Mouse (Mus musculus): ENCODE measurements around the gene Palm2. TPM values are rescaled to one million over a fixed set of nuclear protein-coding genes. Genes with fewer than 3 reads are reported as not detected.
"Not testable (repeated sequence)": the region's sequence is repeated elsewhere in the genome, so short reads cannot be mapped to it uniquely, and the experiment has no call there.

Palm2 gene
- polyA plus RNA-seq (2015; fragmentation: Nextera tagmentation; extraction: Ambion mirVana) = 1.5 and 1.7 TPM in 2 replicates

DNA sequence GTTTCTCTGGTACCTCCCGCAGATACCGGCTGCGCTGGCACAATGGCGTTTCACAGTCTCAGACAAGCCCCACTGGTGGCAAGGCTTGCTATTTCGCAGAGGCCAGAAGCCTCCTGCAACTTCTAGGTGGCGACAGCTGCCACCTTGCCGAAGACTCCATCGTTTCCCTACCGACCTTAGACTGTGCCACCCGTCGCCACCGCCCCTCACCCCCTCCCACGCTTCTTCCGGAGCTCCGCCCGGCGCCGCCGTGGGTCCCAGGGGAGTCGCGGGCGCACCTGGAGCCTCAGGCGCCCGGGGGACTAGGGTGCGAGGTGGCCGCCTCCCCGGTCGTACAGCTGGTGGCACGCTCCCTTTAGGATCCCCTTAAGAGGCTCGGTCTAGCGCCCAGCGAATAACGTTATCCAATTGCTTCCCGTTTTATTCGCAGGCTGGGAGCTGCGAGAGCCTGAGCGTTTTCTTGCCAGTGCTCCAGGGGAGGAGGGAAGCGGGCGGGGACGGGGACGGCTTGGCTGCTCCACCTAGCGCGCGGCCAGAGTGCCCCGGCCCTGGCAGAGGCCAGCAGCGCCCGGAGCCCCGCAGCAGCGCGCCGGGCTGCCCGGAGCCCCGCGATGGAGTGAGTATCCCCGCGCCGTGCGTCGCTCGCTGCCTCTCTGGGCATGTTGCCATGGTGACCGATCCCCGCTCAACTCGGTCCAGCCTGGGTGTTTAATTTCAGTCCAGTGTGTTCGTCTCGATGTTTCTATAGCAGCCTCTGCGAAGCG lies at the start of gene Palm2:
Palm2 (plus strand) TSS at position 307 of the 764 bp plus-strand sequence.
- ATAC-seq (ENCODE audit: low FRiP score, low TSS enrichment) (peak; percentile 57), DNase-seq (ENCODE audit: low spot score) (peak; percentile 62)
- Histone ChIP-seq H3K9ac (ENCODE audit: low read length) (peak within 1 kb of the TSS; percentile 50), H3K4me2 (replicated peaks; ENCODE audit: low read depth) (peak within 1 kb of the TSS; percentile 98), H3K9me3 (ENCODE audit: control insufficient read depth, low read length) (no peaks in the 10 kb centered on the region), H3K27ac (replicated peaks) (no peak within 1 kb of the TSS), H3K36me3 (ENCODE audit: control insufficient read depth, insufficient read depth, low read length) (no peaks in the 10 kb centered on the region), H3K4me1 (replicated peaks; ENCODE audit: control insufficient read depth, insufficient read depth) (no peaks in the 10 kb centered on the region), H3K4me3 (ENCODE audit: low read depth, low read length) (peak within 1 kb of the TSS; percentile 53), H3K27me3 (ENCODE audit: control insufficient read depth, insufficient read depth, low read length) (0 out of 2 replicates have a peak, but pooled peaks cover 3% of the 10 kb centered on the region)
- TF ChIP-seq CTCF (IDR thresholded peaks at IDR 0.05; ENCODE audit: low read depth) (no peak), EP300 (optimal IDR thresholded peaks at IDR 0.05) (no peak)
- WGBS = under 1% methylated on average over 65 of the region's 67 CpGs

DNA sequence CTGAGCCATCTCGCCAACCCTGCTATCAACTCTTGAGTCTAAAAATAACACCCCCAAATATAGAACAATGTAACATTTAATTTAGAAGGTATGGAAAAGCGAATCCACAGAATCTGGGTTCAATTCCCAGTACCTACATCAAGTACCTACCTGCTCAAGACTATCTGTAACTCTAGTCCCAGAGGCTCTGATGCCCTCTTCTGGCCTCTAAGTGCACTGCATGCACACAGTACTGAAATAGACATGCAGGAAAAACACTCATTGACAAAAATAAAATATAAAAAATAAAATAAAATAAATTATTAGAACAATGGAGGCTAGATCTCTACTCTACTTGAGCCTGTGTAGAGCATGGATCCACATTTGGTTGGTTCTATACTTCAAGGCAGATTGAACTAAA lies 49.7 kb upstream of the Palm2 start:
- no peaks in the 10 kb centered on the region for H3K27me3 ChIP-seq (ENCODE audit: control insufficient read depth, insufficient read depth, low read length)
- H3K9me3 ChIP-seq (ENCODE audit: control insufficient read depth, low read length) = no peaks in the 10 kb centered on the region
- no peak overlapping the region for H3K4me3 ChIP-seq (ENCODE audit: low read depth, low read length)
- no peaks in the 10 kb centered on the region for H3K36me3 ChIP-seq (ENCODE audit: control insufficient read depth, insufficient read depth, low read length)
- no peaks in the 10 kb centered on the region for H3K4me1 ChIP-seq (replicated peaks; ENCODE audit: control insufficient read depth, insufficient read depth)
- no peak overlapping the region for H3K27ac ChIP-seq (replicated peaks)
- DNase-seq (ENCODE audit: low spot score) (no peak), ATAC-seq (ENCODE audit: low FRiP score, low TSS enrichment) (no peak)
- no peak overlapping the region for H3K9ac ChIP-seq (ENCODE audit: low read length)
- peak; percentile 66 for TF ChIP-seq CTCF (IDR thresholded peaks at IDR 0.05; ENCODE audit: low read depth)
- TF ChIP-seq EP300 (optimal IDR thresholded peaks at IDR 0.05) = no peak
- 87% methylated on average over 2 of the region's 2 CpGs for WGBS
- H3K4me2 ChIP-seq (replicated peaks; ENCODE audit: low read depth) = no peak overlapping the region

DNA sequence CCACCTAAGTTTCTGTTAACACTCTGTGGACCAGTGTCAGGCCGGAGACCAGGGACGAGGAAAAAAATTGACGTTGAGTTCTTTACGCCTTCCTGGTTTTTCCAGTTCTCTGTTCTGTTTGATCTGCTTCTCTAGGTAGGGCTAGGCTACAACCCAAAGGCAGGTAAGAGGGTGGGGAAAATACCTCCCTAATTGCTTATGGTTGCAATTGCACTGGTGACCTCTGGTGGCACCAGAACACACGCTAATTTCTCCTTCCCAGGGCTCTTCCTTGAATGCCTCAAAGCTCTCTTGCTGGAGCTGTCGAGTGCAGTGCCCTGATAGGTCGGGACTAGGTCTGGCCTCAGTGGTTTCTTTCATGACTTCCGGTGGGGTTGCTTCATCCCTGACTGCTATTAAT lies 42.9 kb upstream of the Palm2 start:
- H3K4me2 ChIP-seq (replicated peaks; ENCODE audit: low read depth) = no peak overlapping the region
- 48% methylated on average over 8 of the region's 8 CpGs for WGBS
- H3K9ac ChIP-seq (ENCODE audit: low read length) = no peak overlapping the region
- ATAC-seq (ENCODE audit: low FRiP score, low TSS enrichment) = peak; percentile 85
- peak; percentile 31 for DNase-seq (ENCODE audit: low spot score)
- no peak overlapping the region for H3K4me3 ChIP-seq (ENCODE audit: low read depth, low read length)
- H3K36me3 ChIP-seq (ENCODE audit: control insufficient read depth, insufficient read depth, low read length) = no peaks in the 10 kb centered on the region
- TF ChIP-seq CTCF (IDR thresholded peaks at IDR 0.05; ENCODE audit: low read depth) (peak; percentile 67), EP300 (optimal IDR thresholded peaks at IDR 0.05) (no peak)
- no peaks in the 10 kb centered on the region for H3K9me3 ChIP-seq (ENCODE audit: control insufficient read depth, low read length)
- no peak overlapping the region for H3K27ac ChIP-seq (replicated peaks)
- no peaks in the 10 kb centered on the region for H3K4me1 ChIP-seq (replicated peaks; ENCODE audit: control insufficient read depth, insufficient read depth)
- H3K27me3 ChIP-seq (ENCODE audit: control insufficient read depth, insufficient read depth, low read length) = no peaks in the 10 kb centered on the region

DNA sequence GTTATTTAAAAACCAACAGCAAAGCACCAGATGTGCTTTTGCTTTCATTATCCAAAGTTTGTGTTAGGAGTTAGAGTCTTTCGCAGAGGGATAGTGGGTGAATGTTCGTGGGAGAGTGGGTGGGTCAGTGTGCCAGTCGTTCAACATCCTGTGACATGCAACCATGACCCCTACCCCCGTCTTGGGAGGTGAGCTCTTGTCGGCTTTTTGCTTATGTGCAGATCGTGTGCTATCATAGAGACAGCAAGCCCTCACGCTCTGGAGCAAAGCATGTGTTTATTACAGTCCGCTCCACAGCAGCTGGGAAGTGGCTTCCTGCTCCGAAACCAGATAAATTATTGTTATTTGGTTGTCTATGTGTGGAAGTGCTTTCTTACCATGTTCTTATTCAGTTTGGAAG lies 37.6 kb upstream of the Palm2 start:
- H3K4me3 ChIP-seq (ENCODE audit: low read depth, low read length) = peak overlapping the region; percentile 15; the same call in 1 of the 2 replicates
- ATAC-seq (ENCODE audit: low FRiP score, low TSS enrichment) (no peak), DNase-seq (ENCODE audit: low spot score) (no peak)
- H3K36me3 ChIP-seq (ENCODE audit: control insufficient read depth, insufficient read depth, low read length) = no peaks in the 10 kb centered on the region
- peak overlapping the region; percentile 31 for H3K4me2 ChIP-seq (replicated peaks; ENCODE audit: low read depth)
- TF ChIP-seq EP300 (optimal IDR thresholded peaks at IDR 0.05) (no peak), CTCF (IDR thresholded peaks at IDR 0.05; ENCODE audit: low read depth) (no peak)
- H3K27ac ChIP-seq (replicated peaks) = no peak overlapping the region
- WGBS = 40% methylated on average over 9 of the region's 9 CpGs
- H3K27me3 ChIP-seq (ENCODE audit: control insufficient read depth, insufficient read depth, low read length) = no peaks in the 10 kb centered on the region
- H3K4me1 ChIP-seq (replicated peaks; ENCODE audit: control insufficient read depth, insufficient read depth) = no peaks in the 10 kb centered on the region
- no peak overlapping the region for H3K9ac ChIP-seq (ENCODE audit: low read length)
- no peaks in the 10 kb centered on the region for H3K9me3 ChIP-seq (ENCODE audit: control insufficient read depth, low read length)

DNA sequence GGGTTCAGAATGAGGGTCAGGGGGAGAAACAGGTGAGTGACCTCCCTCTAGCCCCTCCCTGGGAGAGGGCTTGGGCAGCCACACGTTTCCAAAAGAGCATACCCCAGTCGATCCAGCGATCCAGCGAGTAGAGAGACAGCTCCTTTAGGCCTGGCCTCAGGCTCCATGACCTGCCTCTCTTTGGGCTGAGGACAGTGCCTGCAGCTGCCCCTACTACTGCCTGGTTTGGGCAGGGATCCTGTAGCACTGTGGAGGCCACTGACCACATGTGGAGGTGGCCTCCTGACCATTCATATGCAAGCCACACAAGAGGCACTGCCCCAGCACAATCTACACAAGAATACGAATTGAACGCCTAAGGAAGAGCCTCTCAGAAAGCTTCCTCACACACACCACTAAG lies 21.7 kb upstream of the Palm2 start:
- H3K4me1 ChIP-seq (replicated peaks; ENCODE audit: control insufficient read depth, insufficient read depth); H3K27ac ChIP-seq (replicated peaks); H3K9me3 ChIP-seq (ENCODE audit: control insufficient read depth, low read length); H3K27me3 ChIP-seq (ENCODE audit: control insufficient read depth, insufficient read depth, low read length); H3K9ac ChIP-seq (ENCODE audit: low read length); H3K4me3 ChIP-seq (ENCODE audit: low read depth, low read length); H3K4me2 ChIP-seq (replicated peaks; ENCODE audit: low read depth); DNase-seq (ENCODE audit: low spot score); ATAC-seq (ENCODE audit: low FRiP score, low TSS enrichment); H3K36me3 ChIP-seq (ENCODE audit: control insufficient read depth, insufficient read depth, low read length): not testable (repeated sequence)
- WGBS = 61% methylated on average over 6 of the region's 6 CpGs

DNA sequence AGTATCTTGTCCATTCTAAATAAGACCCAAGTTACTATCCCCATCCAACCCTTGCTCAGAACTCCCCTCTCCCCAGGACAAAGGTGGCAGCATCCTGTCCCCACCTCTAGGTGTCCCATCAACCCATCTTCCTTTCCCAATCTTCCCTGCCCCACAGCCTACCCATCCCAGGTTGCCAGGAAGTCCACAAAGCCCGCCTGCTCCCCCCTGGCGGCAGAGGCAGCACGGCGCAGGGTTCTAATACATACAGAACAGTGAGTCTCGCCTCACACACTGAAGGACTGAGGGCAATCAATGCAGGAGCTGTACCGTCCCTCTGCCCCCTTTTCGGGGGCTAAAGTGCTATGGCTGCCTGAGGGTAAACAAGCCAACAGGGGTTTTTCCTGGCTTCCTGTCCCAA lies 21.0 kb upstream of the Palm2 start:
- H3K4me3 ChIP-seq (ENCODE audit: low read depth, low read length) = no peak overlapping the region
- no peaks in the 10 kb centered on the region for H3K4me1 ChIP-seq (replicated peaks; ENCODE audit: control insufficient read depth, insufficient read depth)
- WGBS = 55% methylated on average over 7 of the region's 7 CpGs
- H3K9ac ChIP-seq (ENCODE audit: low read length) = no peak overlapping the region
- DNase-seq (ENCODE audit: low spot score) (no peak), ATAC-seq (ENCODE audit: low FRiP score, low TSS enrichment) (no peak)
- no peak overlapping the region for H3K27ac ChIP-seq (replicated peaks)
- H3K9me3 ChIP-seq (ENCODE audit: control insufficient read depth, low read length) = no peaks in the 10 kb centered on the region
- no peak overlapping the region for H3K4me2 ChIP-seq (replicated peaks; ENCODE audit: low read depth)
- H3K36me3 ChIP-seq (ENCODE audit: control insufficient read depth, insufficient read depth, low read length) = no peaks in the 10 kb centered on the region
- H3K27me3 ChIP-seq (ENCODE audit: control insufficient read depth, insufficient read depth, low read length) = no peaks in the 10 kb centered on the region
- peak; percentile 17; the same call in 1 of the 2 replicates for TF ChIP-seq CTCF (IDR thresholded peaks at IDR 0.05; ENCODE audit: low read depth)
- no peak for TF ChIP-seq EP300 (optimal IDR thresholded peaks at IDR 0.05)

DNA sequence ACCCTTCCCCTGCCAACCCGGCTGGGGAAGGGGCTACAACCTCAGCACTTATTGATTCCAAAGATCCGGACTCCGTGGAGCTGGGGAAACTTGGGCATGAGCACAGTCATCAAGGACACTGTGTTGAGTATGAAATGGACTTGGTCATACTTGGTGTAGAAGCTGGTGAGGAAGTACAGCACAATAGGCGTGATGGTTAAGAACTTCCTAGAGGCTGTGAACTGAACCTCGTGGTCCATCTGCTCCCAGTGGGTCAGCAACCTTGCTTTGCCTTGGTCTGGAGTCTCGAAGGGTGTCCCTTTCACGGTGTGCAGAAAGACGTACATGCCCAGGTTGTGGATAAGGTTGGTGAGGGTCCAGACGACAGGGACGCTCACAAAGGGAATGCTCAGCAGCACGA lies 20.4 kb upstream of the Palm2 start:
- not testable (repeated sequence) for H3K9me3 ChIP-seq (ENCODE audit: control insufficient read depth, low read length); H3K36me3 ChIP-seq (ENCODE audit: control insufficient read depth, insufficient read depth, low read length); H3K4me3 ChIP-seq (ENCODE audit: low read depth, low read length); ATAC-seq (ENCODE audit: low FRiP score, low TSS enrichment); H3K4me1 ChIP-seq (replicated peaks; ENCODE audit: control insufficient read depth, insufficient read depth); H3K27me3 ChIP-seq (ENCODE audit: control insufficient read depth, insufficient read depth, low read length); H3K27ac ChIP-seq (replicated peaks); H3K4me2 ChIP-seq (replicated peaks; ENCODE audit: low read depth); DNase-seq (ENCODE audit: low spot score); H3K9ac ChIP-seq (ENCODE audit: low read length)
- 88% methylated on average over 11 of the region's 11 CpGs for WGBS
